In genomic region chr4:140770433-140770832, GRCm38 (mm10) we compare ENCODE assay signal across 9 mouse cellular contexts. TPM values are rescaled to one million over a fixed set of nuclear protein-coding genes. Genes with fewer than 3 reads are reported as not detected.
DNase-seq lines count a peak whose midpoint lies in the region; ATAC-seq and TF ChIP-seq lines count a peak whose summit lies in the region.
"Had no signal": no experiment of that assay in that cellular context is flagged by ENCODE, and none has a peak within 500 bp of the region (broad histone marks: within the 10 kb centered on the region; RNA-seq: fewer than 3 reads in every experiment).

No protein-coding gene starts in this region.

- TF ChIP-seq CTCF in forebrain, postnatal 0 days (IDR thresholded peaks at IDR 0.05; ENCODE audit: low read depth): no peak

- no peak overlapping the region for H3K9ac ChIP-seq in forebrain, postnatal 0 days
- no peak overlapping the region for H3K9ac ChIP-seq in hindbrain, embryonic 12.5 days
- peak overlapping the region; percentile 30; the same call in 1 of the 2 replicates for H3K9ac ChIP-seq in liver, embryonic 11.5 days (ENCODE audit: low read depth, low read length)

- no peak overlapping the region for H3ac ChIP-seq in myocyte (ENCODE audit: control insufficient read depth, insufficient read length)

- H3K79me2 ChIP-seq in myocyte (ENCODE audit: control insufficient read depth, insufficient read depth): no peaks in the 10 kb centered on the region

- no peaks in the 10 kb centered on the region for H3K36me3 ChIP-seq in forebrain, postnatal 0 days (ENCODE audit: insufficient read depth)
- H3K36me3 ChIP-seq in hindbrain, embryonic 12.5 days: no peaks in the 10 kb centered on the region
- no peaks in the 10 kb centered on the region for H3K36me3 ChIP-seq in liver, embryonic 11.5 days (ENCODE audit: control insufficient read depth, insufficient read depth, low read length)
- no peaks in the 10 kb centered on the region for H3K36me3 ChIP-seq in myocyte (ENCODE audit: control insufficient read depth, insufficient read depth)

- no peaks in the 10 kb centered on the region for H3K4me1 ChIP-seq in forebrain, postnatal 0 days (ENCODE audit: insufficient read depth)
- peaks cover 5% of the 10 kb centered on the region; the same call in 1 of the 2 replicates for H3K4me1 ChIP-seq in hindbrain, embryonic 12.5 days
- H3K4me1 ChIP-seq in liver, embryonic 11.5 days (replicated peaks; ENCODE audit: control insufficient read depth, insufficient read depth, low read length): peaks cover 10% of the 10 kb centered on the region

- WGBS in forebrain, postnatal 0 days: 8% methylated on average over 13 of the region's 13 CpGs
- WGBS in hindbrain, embryonic 12.5 days: 13% methylated on average over 13 of the region's 13 CpGs
- WGBS in liver, embryonic 11.5 days: 9% methylated on average over 13 of the region's 13 CpGs

- no peaks in the 10 kb centered on the region for H3K27me3 ChIP-seq in forebrain, postnatal 0 days (ENCODE audit: insufficient read depth, low read length)
- H3K27me3 ChIP-seq in hindbrain, embryonic 12.5 days: no peaks in the 10 kb centered on the region; the same call in 1 of the 2 replicates
- no peaks in the 10 kb centered on the region for H3K27me3 ChIP-seq in liver, embryonic 11.5 days (replicated peaks; ENCODE audit: control insufficient read depth, insufficient read depth, low read length)
- no peaks in the 10 kb centered on the region for H3K27me3 ChIP-seq in myocyte (ENCODE audit: control insufficient read depth, insufficient read depth, insufficient read length)

- H3K27ac ChIP-seq in forebrain, postnatal 0 days (ENCODE audit: low read depth, low read length): no peak overlapping the region
- no peak overlapping the region for H3K27ac ChIP-seq in hindbrain, embryonic 12.5 days
- no peak overlapping the region for H3K27ac ChIP-seq in liver, embryonic 11.5 days (ENCODE audit: low read depth, low read length)

- no peak for ATAC-seq in forebrain, postnatal 0 days
- ATAC-seq in hindbrain, embryonic 12.5 days (ENCODE audit: low FRiP score): no peak
- ATAC-seq in liver, embryonic 11.5 days (replicated peaks; ENCODE audit: low FRiP score): peak; percentile 32; the same call in 1 of the 2 replicates
- ATAC-seq in inflammation-experienced regulatory T-cells, adult 6 months: no peak

- TF ChIP-seq POLR2A in myocyte (IDR thresholded peaks at IDR 0.05; ENCODE audit: insufficient read length, low read depth): no peak

- peak overlapping the region; percentile 17; the same call in 1 of the 2 replicates for H3K4me2 ChIP-seq in forebrain, postnatal 0 days (ENCODE audit: low read depth)
- H3K4me2 ChIP-seq in hindbrain, embryonic 12.5 days (replicated peaks): peak overlapping the region; percentile 37
- H3K4me2 ChIP-seq in liver, embryonic 11.5 days: peak overlapping the region; percentile 65
- peak overlapping the region; percentile 87 for H3K4me2 ChIP-seq in myocyte (ENCODE audit: low read depth)

- no peak overlapping the region for H3K4me3 ChIP-seq in forebrain, postnatal 0 days (ENCODE audit: low read depth, low read length)
- 0 out of 2 replicates have a peak overlapping the region, but pooled peaks have one; percentile 4 for H3K4me3 ChIP-seq in hindbrain, embryonic 12.5 days
- peak overlapping the region; percentile 39 for H3K4me3 ChIP-seq in liver, embryonic 11.5 days (ENCODE audit: low read depth, low read length)
- H3K4me3 ChIP-seq in myocyte: peak overlapping the region; percentile 18

- H3K9me3 ChIP-seq in forebrain, postnatal 0 days (ENCODE audit: low read length): no peaks in the 10 kb centered on the region
- no peaks in the 10 kb centered on the region for H3K9me3 ChIP-seq in hindbrain, embryonic 12.5 days (replicated peaks)
- no peaks in the 10 kb centered on the region for H3K9me3 ChIP-seq in liver, embryonic 11.5 days (ENCODE audit: control insufficient read depth, low read length)

- DNase-seq in 3T3-L1 (ENCODE audit: low read depth, low spot score): peak; percentile 60
- peak; percentile 65 for DNase-seq in adrenal gland, adult 2 months
- no peak for DNase-seq in forebrain, postnatal 0 days
- peak; percentile 54 for DNase-seq in liver, embryonic 11.5 days (ENCODE audit: low spot score)
- DNase-seq in layer of hippocampus, postnatal 14 days (ENCODE audit: low spot score in 2 of 2): no peak

TF ChIP-seq in myocyte, 11 proteins besides CTCF, POLR2A, EP300 and RAD21:
- TF ChIP-seq REST (IDR thresholded peaks at IDR 0.05; ENCODE audit: insufficient read depth, insufficient read length): no peak
- no peak for TF ChIP-seq POLR2AphosphoS2 (IDR thresholded peaks at IDR 0.05; ENCODE audit: insufficient read length, low read depth)
- no peak for TF ChIP-seq TCF3 (IDR thresholded peaks at IDR 0.05; ENCODE audit: insufficient read length, low read depth)
- TF ChIP-seq USF1 (IDR thresholded peaks at IDR 0.05; ENCODE audit: low read depth): no peak
- no peak for TF ChIP-seq TCF12 (IDR thresholded peaks at IDR 0.05; ENCODE audit: insufficient read depth, poor library complexity, severe bottlenecking)
- no peak for TF ChIP-seq SRF (IDR thresholded peaks at IDR 0.05; ENCODE audit: control insufficient read depth, insufficient read length, low read depth)
- TF ChIP-seq MYOG (IDR thresholded peaks at IDR 0.05; ENCODE audit: control insufficient read depth in 1 of 3, insufficient read depth in 1 of 3, insufficient read length in 2 of 3, low read depth in 2 of 3): no peak
- no peak for TF ChIP-seq MYOD1 (IDR thresholded peaks at IDR 0.05; ENCODE audit: control insufficient read depth in 1 of 3, insufficient read length in 2 of 3, low read depth in 2 of 3)
- TF ChIP-seq MAX (IDR thresholded peaks at IDR 0.05; ENCODE audit: low read depth): no peak

RNA-seq across cellular contexts. Expression of gene Padi4, which starts 3.6 kb away (rescaled TPM):
- 1 to 10 TPM in 1 of 2 experiments, under 1 TPM in 1; 0.62 to 1.8 TPM for total RNA-seq in adrenal gland, adult 2 months (2021)
- polyA plus RNA-seq in adrenal gland, adult 2 months (2012; rRNA removed): 0.76 and 0.99 TPM in 2 replicates
- not detected in 2 replicates for total RNA-seq in forebrain, postnatal 0 days (2014; rRNA removed)
- 0.06 TPM in 2 replicates for polyA plus RNA-seq in forebrain, postnatal 0 days (2015; fragmentation: Nextera tagmentation; extraction: Ambion mirVana)
- 0.31 and 0.42 TPM in 2 replicates for polyA plus RNA-seq in hindbrain, embryonic 12.5 days (2016; fragmentation: Nextera tagmentation; extraction: Ambion mirVana)
- polyA plus RNA-seq in liver, embryonic 11.5 days (2014; fragmentation: Nextera tagmentation; extraction: Ambion mirVana): 0.32 and 0.34 TPM in 2 replicates
- 1.4 TPM for polyA plus RNA-seq in myocyte (2012; fragmentation: generic; extraction: Trizol)
- not detected for total RNA-seq in layer of hippocampus, postnatal 14 days (2021)
- polyA plus RNA-seq in inflammation-experienced regulatory T-cells, adult 6 months (2017; shearing (Covaris generic)): 1 to 10 TPM in 1 of 3 experiments, under 1 TPM in 2; 0.82 to 3.4 (median 0.96) TPM

RNA-seq across cellular contexts. Expression of gene Padi6, which starts 28.0 kb away (rescaled TPM):
- total RNA-seq in adrenal gland, adult 2 months (2021): not detected
- not detected in 2 replicates for polyA plus RNA-seq in adrenal gland, adult 2 months (2012; rRNA removed)
- total RNA-seq in forebrain, postnatal 0 days (2014; rRNA removed): 0.08 TPM in 1 of 2 replicates, not detected in the other
- 0.11 and 0.18 TPM in 2 replicates for polyA plus RNA-seq in forebrain, postnatal 0 days (2015; fragmentation: Nextera tagmentation; extraction: Ambion mirVana)
- polyA plus RNA-seq in hindbrain, embryonic 12.5 days (2016; fragmentation: Nextera tagmentation; extraction: Ambion mirVana): 0.09 TPM in 1 of 2 replicates, not detected in the other
- not detected in 2 replicates for polyA plus RNA-seq in liver, embryonic 11.5 days (2014; fragmentation: Nextera tagmentation; extraction: Ambion mirVana)
- polyA plus RNA-seq in myocyte (2012; fragmentation: generic; extraction: Trizol): 0.20 TPM
- total RNA-seq in layer of hippocampus, postnatal 14 days (2021): under 1 TPM in 1 of 2 experiments, not detected in 1; 0.17 TPM
- polyA plus RNA-seq in inflammation-experienced regulatory T-cells, adult 6 months (2017; shearing (Covaris generic)): not detected

RNA-seq across cellular contexts. Expression of gene Padi3, which starts 40.0 kb away (rescaled TPM):
- total RNA-seq in adrenal gland, adult 2 months (2021): not detected
- not detected in 2 replicates for polyA plus RNA-seq in adrenal gland, adult 2 months (2012; rRNA removed)
- not detected in 2 replicates for total RNA-seq in forebrain, postnatal 0 days (2014; rRNA removed)
- polyA plus RNA-seq in forebrain, postnatal 0 days (2015; fragmentation: Nextera tagmentation; extraction: Ambion mirVana): 0.06 TPM in 1 of 2 replicates, not detected in the other
- polyA plus RNA-seq in hindbrain, embryonic 12.5 days (2016; fragmentation: Nextera tagmentation; extraction: Ambion mirVana): 0.06 TPM in 1 of 2 replicates, not detected in the other
- 0.56 and 0.96 TPM in 2 replicates for polyA plus RNA-seq in liver, embryonic 11.5 days (2014; fragmentation: Nextera tagmentation; extraction: Ambion mirVana)
- 2.8 TPM for polyA plus RNA-seq in myocyte (2012; fragmentation: generic; extraction: Trizol)
- not detected for total RNA-seq in layer of hippocampus, postnatal 14 days (2021)
- polyA plus RNA-seq in inflammation-experienced regulatory T-cells, adult 6 months (2017; shearing (Covaris generic)): not detected
- total RNA-seq: adrenal gland, postnatal 4 days had no signal

Comparison
In these comparisons a context has a peak if more than half of its experiments do, and no peak if none do; other contexts are left out.
1. DNase-seq: peak in 3T3-L1 (single experiment), adrenal gland, adult 2 months (single experiment) and liver, embryonic 11.5 days (single experiment); none in forebrain, postnatal 0 days (single experiment) and layer of hippocampus, postnatal 14 days (0 of 2).
2. H3K4me2 ChIP-seq: peak in every context shown above with its lines; median percentile 87 in myocyte; 65 in liver, embryonic 11.5 days; 37 in hindbrain, embryonic 12.5 days; 17 in forebrain, postnatal 0 days.